Comparison of ENCODE assay signal across 8 mouse cellular contexts in genomic region chr14:30888271-30888732, GRCm38 (mm10). TPM values are rescaled to one million over a fixed set of nuclear protein-coding genes. Genes with fewer than 3 reads are reported as not detected.
A peak's percentile ranks its signal among the peaks of the same experiment; 100 is the strongest.
DNase-seq lines count a peak whose midpoint lies in the region; ATAC-seq and TF ChIP-seq lines count a peak whose summit lies in the region.

No protein-coding gene starts in this region.

- H3K4me1 ChIP-seq in hindbrain, embryonic 10.5 days (replicated peaks), result peaks cover 8% of the 10 kb centered on the region
- no peaks in the 10 kb centered on the region for H3K4me1 ChIP-seq in hindbrain, embryonic 11.5 days (replicated peaks; ENCODE audit: control insufficient read depth, insufficient read depth, low read length)
- no peaks in the 10 kb centered on the region for H3K4me1 ChIP-seq in embryonic facial prominence, embryonic 11.5 days (ENCODE audit: control insufficient read depth, insufficient read depth, low read length)
- peaks cover 6% of the 10 kb centered on the region for H3K4me1 ChIP-seq in intestine, embryonic 15.5 days (replicated peaks)
- peaks cover 8% of the 10 kb centered on the region for H3K4me1 ChIP-seq in liver, postnatal 0 days (ENCODE audit: insufficient read depth)
- 0 out of 2 replicates have a peak, but pooled peaks cover 5% of the 10 kb centered on the region for H3K4me1 ChIP-seq in thymus, adult 2 months (replicated peaks; ENCODE audit: control insufficient read depth, insufficient read depth, low read length)

- no peak overlapping the region for H3K4me3 ChIP-seq in hindbrain, embryonic 10.5 days
- no peak overlapping the region for H3K4me3 ChIP-seq in hindbrain, embryonic 11.5 days (ENCODE audit: low read depth, low read length)
- H3K4me3 ChIP-seq in embryonic facial prominence, embryonic 11.5 days (ENCODE audit: low read depth, low read length), result no peak overlapping the region
- no peak overlapping the region for H3K4me3 ChIP-seq in intestine, embryonic 15.5 days (replicated peaks)
- peak overlapping the region; percentile 41 for H3K4me3 ChIP-seq in liver, postnatal 0 days (ENCODE audit: low read depth, low read length)
- no peak overlapping the region for H3K4me3 ChIP-seq in thymus, adult 2 months (ENCODE audit: control insufficient read depth, insufficient read depth, low read length)

- H3K9me3 ChIP-seq in hindbrain, embryonic 10.5 days, result no peaks in the 10 kb centered on the region
- no peaks in the 10 kb centered on the region for H3K9me3 ChIP-seq in hindbrain, embryonic 11.5 days (ENCODE audit: control insufficient read depth, low read length)
- H3K9me3 ChIP-seq in embryonic facial prominence, embryonic 11.5 days (replicated peaks; ENCODE audit: control insufficient read depth, low read length), result no peaks in the 10 kb centered on the region
- no peaks in the 10 kb centered on the region for H3K9me3 ChIP-seq in intestine, embryonic 15.5 days
- no peaks in the 10 kb centered on the region for H3K9me3 ChIP-seq in liver, postnatal 0 days (ENCODE audit: low read length)

- no peak for DNase-seq in hindbrain, embryonic 10.5 days (ENCODE audit: low spot score)
- no peak for DNase-seq in hindbrain, embryonic 11.5 days (ENCODE audit: low spot score)
- peak; percentile 83 for DNase-seq in NIH3T3 (ENCODE audit: low read depth)
- DNase-seq in embryonic facial prominence, embryonic 11.5 days (ENCODE audit: low spot score), result peak; percentile 38
- peak; percentile 78 for DNase-seq in liver, postnatal 0 days
- DNase-seq in T-cell, adult 2 months (ENCODE audit: low spot score), result no peak
- no peak for DNase-seq in thymus, adult 2 months

- peak; percentile 73 for TF ChIP-seq CTCF in liver, postnatal 0 days (IDR thresholded peaks at IDR 0.05; ENCODE audit: low read depth)
- no peak for TF ChIP-seq CTCF in thymus, adult 2 months (IDR thresholded peaks at IDR 0.05; ENCODE audit: borderline replicate concordance, control insufficient read depth, extremely low read depth, insufficient read depth, low read length, poor library complexity)

- no peak for TF ChIP-seq POLR2A in thymus, adult 2 months (IDR thresholded peaks at IDR 0.05; ENCODE audit: control insufficient read depth, extremely low read depth, insufficient read depth, low read length, poor library complexity)

- ATAC-seq in hindbrain, embryonic 11.5 days (ENCODE audit: low FRiP score), result no peak
- ATAC-seq in embryonic facial prominence, embryonic 11.5 days (replicated peaks; ENCODE audit: insufficient number of reproducible peaks, low FRiP score, low TSS enrichment, low read depth), result no peak
- ATAC-seq in intestine, embryonic 15.5 days, result peak; percentile 73
- ATAC-seq in liver, postnatal 0 days, result peak; percentile 75

- no peak for TF ChIP-seq EP300 in liver, postnatal 0 days (IDR thresholded peaks at IDR 0.05; ENCODE audit: low read depth)

- H3K9ac ChIP-seq in hindbrain, embryonic 11.5 days (ENCODE audit: low read depth, low read length), result no peak overlapping the region
- no peak overlapping the region for H3K9ac ChIP-seq in embryonic facial prominence, embryonic 11.5 days (replicated peaks; ENCODE audit: low read length)
- no peak overlapping the region for H3K9ac ChIP-seq in intestine, embryonic 15.5 days
- 0 out of 2 replicates have a peak overlapping the region, but pooled peaks have one; percentile 37 for H3K9ac ChIP-seq in liver, postnatal 0 days (replicated peaks)

- H3K27me3 ChIP-seq in hindbrain, embryonic 10.5 days (ENCODE audit: insufficient read depth, poor library complexity, severe bottlenecking), result no peaks in the 10 kb centered on the region
- H3K27me3 ChIP-seq in hindbrain, embryonic 11.5 days (ENCODE audit: control insufficient read depth, insufficient read depth, low read length), result no peaks in the 10 kb centered on the region
- H3K27me3 ChIP-seq in embryonic facial prominence, embryonic 11.5 days (ENCODE audit: control insufficient read depth, insufficient read depth, low read length), result no peaks in the 10 kb centered on the region
- no peaks in the 10 kb centered on the region for H3K27me3 ChIP-seq in intestine, embryonic 15.5 days (replicated peaks)
- H3K27me3 ChIP-seq in liver, postnatal 0 days (ENCODE audit: insufficient read depth, low read length), result no peaks in the 10 kb centered on the region
- H3K27me3 ChIP-seq in thymus, adult 2 months (ENCODE audit: control insufficient read depth, insufficient read depth, low read length), result no peaks in the 10 kb centered on the region

- H3K4me2 ChIP-seq in hindbrain, embryonic 11.5 days (replicated peaks; ENCODE audit: low read depth, low read length), result no peak overlapping the region
- no peak overlapping the region for H3K4me2 ChIP-seq in embryonic facial prominence, embryonic 11.5 days (ENCODE audit: low read depth, low read length)
- H3K4me2 ChIP-seq in intestine, embryonic 15.5 days (replicated peaks), result peak overlapping the region; percentile 40
- H3K4me2 ChIP-seq in liver, postnatal 0 days (ENCODE audit: low read depth, low read length), result peak overlapping the region; percentile 66

- 30% methylated on average over 9 of the region's 9 CpGs for WGBS in hindbrain, embryonic 10.5 days
- 24% methylated on average over 9 of the region's 9 CpGs for WGBS in hindbrain, embryonic 11.5 days
- 20% methylated on average over 8 of the region's 9 CpGs for WGBS in embryonic facial prominence, embryonic 11.5 days
- WGBS in intestine, embryonic 15.5 days, result 5% methylated on average over 9 of the region's 9 CpGs
- 8% methylated on average over 9 of the region's 9 CpGs for WGBS in liver, postnatal 0 days (ENCODE audit: insufficient replicate concordance)
- WGBS in thymus, adult 2 months, result 16% methylated on average over 9 of the region's 9 CpGs

- H3K36me3 ChIP-seq in hindbrain, embryonic 10.5 days, result no peaks in the 10 kb centered on the region
- no peaks in the 10 kb centered on the region for H3K36me3 ChIP-seq in hindbrain, embryonic 11.5 days (ENCODE audit: control insufficient read depth, insufficient read depth, low read length)
- H3K36me3 ChIP-seq in embryonic facial prominence, embryonic 11.5 days (replicated peaks; ENCODE audit: control insufficient read depth, insufficient read depth, low read depth, low read length), result no peaks in the 10 kb centered on the region
- no peaks in the 10 kb centered on the region for H3K36me3 ChIP-seq in intestine, embryonic 15.5 days
- H3K36me3 ChIP-seq in liver, postnatal 0 days (replicated peaks; ENCODE audit: insufficient read depth, low read length), result no peaks in the 10 kb centered on the region
- H3K36me3 ChIP-seq in thymus, adult 2 months (ENCODE audit: control insufficient read depth, insufficient read depth, low read length), result no peaks in the 10 kb centered on the region

- H3K27ac ChIP-seq in hindbrain, embryonic 10.5 days, result peak overlapping the region; percentile 50
- H3K27ac ChIP-seq in hindbrain, embryonic 11.5 days (ENCODE audit: low read depth, low read length), result no peak overlapping the region
- no peak overlapping the region for H3K27ac ChIP-seq in embryonic facial prominence, embryonic 11.5 days (replicated peaks; ENCODE audit: low read depth, low read length)
- H3K27ac ChIP-seq in intestine, embryonic 15.5 days, result no peak overlapping the region
- H3K27ac ChIP-seq in liver, postnatal 0 days (ENCODE audit: low read depth), result peak overlapping the region; percentile 78
- no peak overlapping the region for H3K27ac ChIP-seq in thymus, adult 2 months (ENCODE audit: control insufficient read depth, insufficient read depth, low read length)

RNA-seq across cellular contexts. Expression of gene Itih4, which starts 2.0 kb away (rescaled TPM):
- polyA plus RNA-seq in hindbrain, embryonic 10.5 days (2016; fragmentation: Nextera tagmentation; extraction: Ambion mirVana), result not detected in 2 replicates
- polyA plus RNA-seq in hindbrain, embryonic 11.5 days (2014; fragmentation: Nextera tagmentation; extraction: Ambion mirVana), result not detected in 2 replicates
- polyA plus RNA-seq in embryonic facial prominence, embryonic 11.5 days (2014; fragmentation: Nextera tagmentation; extraction: Ambion mirVana), result not detected in 2 replicates
- polyA plus RNA-seq in intestine, embryonic 15.5 days (2015; fragmentation: Nextera tagmentation; extraction: Ambion mirVana), result 1.1 and 2.6 TPM in 2 replicates
- polyA plus RNA-seq in liver, postnatal 0 days (2015; fragmentation: Nextera tagmentation; extraction: Ambion mirVana), result 631 and 661 TPM in 2 replicates
- polyA plus RNA-seq in thymus, adult 2 months (2012; rRNA removed), result 1.4 and 3.6 TPM in 2 replicates

RNA-seq across cellular contexts. Expression of gene Mustn1, which starts 9.3 kb away (rescaled TPM):
- polyA plus RNA-seq in hindbrain, embryonic 10.5 days (2016; fragmentation: Nextera tagmentation; extraction: Ambion mirVana), result 0.29 and 0.39 TPM in 2 replicates
- polyA plus RNA-seq in hindbrain, embryonic 11.5 days (2014; fragmentation: Nextera tagmentation; extraction: Ambion mirVana), result 0.94 and 1.2 TPM in 2 replicates
- 0.57 and 0.95 TPM in 2 replicates for polyA plus RNA-seq in embryonic facial prominence, embryonic 11.5 days (2014; fragmentation: Nextera tagmentation; extraction: Ambion mirVana)
- polyA plus RNA-seq in intestine, embryonic 15.5 days (2015; fragmentation: Nextera tagmentation; extraction: Ambion mirVana), result 8.1 and 8.3 TPM in 2 replicates
- polyA plus RNA-seq in liver, postnatal 0 days (2015; fragmentation: Nextera tagmentation; extraction: Ambion mirVana), result 5.4 and 6.0 TPM in 2 replicates
- 3.1 TPM in 2 replicates for polyA plus RNA-seq in thymus, adult 2 months (2012; rRNA removed)

RNA-seq across cellular contexts. Expression of gene Itih3, which starts 35.3 kb away (rescaled TPM):
- 0.37 and 0.49 TPM in 2 replicates for polyA plus RNA-seq in hindbrain, embryonic 10.5 days (2016; fragmentation: Nextera tagmentation; extraction: Ambion mirVana)
- 0.27 TPM in 1 of 2 replicates, not detected in the other for polyA plus RNA-seq in hindbrain, embryonic 11.5 days (2014; fragmentation: Nextera tagmentation; extraction: Ambion mirVana)
- 0.28 and 0.32 TPM in 2 replicates for polyA plus RNA-seq in embryonic facial prominence, embryonic 11.5 days (2014; fragmentation: Nextera tagmentation; extraction: Ambion mirVana)
- polyA plus RNA-seq in intestine, embryonic 15.5 days (2015; fragmentation: Nextera tagmentation; extraction: Ambion mirVana), result 3.2 and 5.1 TPM in 2 replicates
- polyA plus RNA-seq in liver, postnatal 0 days (2015; fragmentation: Nextera tagmentation; extraction: Ambion mirVana), result 1,712 and 1,929 TPM in 2 replicates
- 0.19 and 0.66 TPM in 2 replicates for polyA plus RNA-seq in thymus, adult 2 months (2012; rRNA removed)

RNA-seq across cellular contexts. Expression of gene Itih1, which starts 54.8 kb away (rescaled TPM):
- not detected in 2 replicates for polyA plus RNA-seq in hindbrain, embryonic 10.5 days (2016; fragmentation: Nextera tagmentation; extraction: Ambion mirVana)
- polyA plus RNA-seq in hindbrain, embryonic 11.5 days (2014; fragmentation: Nextera tagmentation; extraction: Ambion mirVana), result not detected in 2 replicates
- not detected in 2 replicates for polyA plus RNA-seq in embryonic facial prominence, embryonic 11.5 days (2014; fragmentation: Nextera tagmentation; extraction: Ambion mirVana)
- 0.41 and 1.2 TPM in 2 replicates for polyA plus RNA-seq in intestine, embryonic 15.5 days (2015; fragmentation: Nextera tagmentation; extraction: Ambion mirVana)
- 173 and 210 TPM in 2 replicates for polyA plus RNA-seq in liver, postnatal 0 days (2015; fragmentation: Nextera tagmentation; extraction: Ambion mirVana)
- polyA plus RNA-seq in thymus, adult 2 months (2012; rRNA removed), result 0.09 and 0.97 TPM in 2 replicates

Comparison
In these comparisons a context has a peak if more than half of its experiments do, and no peak if none do; other contexts are left out.
1. H3K27ac ChIP-seq: peak in hindbrain, embryonic 10.5 days (single experiment) and liver, postnatal 0 days (single experiment); none in hindbrain, embryonic 11.5 days (single experiment), embryonic facial prominence, embryonic 11.5 days (single experiment), intestine, embryonic 15.5 days (single experiment) and thymus, adult 2 months (single experiment).
2. DNase-seq: peak in NIH3T3 (single experiment), embryonic facial prominence, embryonic 11.5 days (single experiment) and liver, postnatal 0 days (single experiment); none in hindbrain, embryonic 10.5 days (single experiment), hindbrain, embryonic 11.5 days (single experiment), T-cell, adult 2 months (single experiment) and thymus, adult 2 months (single experiment).
3. ATAC-seq: peak in intestine, embryonic 15.5 days (single experiment) and liver, postnatal 0 days (single experiment); none in hindbrain, embryonic 11.5 days (single experiment) and embryonic facial prominence, embryonic 11.5 days (single experiment).
4. H3K4me2 ChIP-seq: peak in intestine, embryonic 15.5 days (single experiment) and liver, postnatal 0 days (single experiment); none in hindbrain, embryonic 11.5 days (single experiment) and embryonic facial prominence, embryonic 11.5 days (single experiment).
5. RNA of gene Itih4, which starts 2.0 kb away (polyA plus RNA-seq): 631 to 661 TPM in liver, postnatal 0 days; 1.4 to 3.6 TPM in thymus, adult 2 months, 1.1 to 2.6 TPM in intestine, embryonic 15.5 days, not detected in hindbrain, embryonic 11.5 days, not detected in hindbrain, embryonic 10.5 days and not detected in embryonic facial prominence, embryonic 11.5 days; every median in the first group is over 100 times any median in the second.
6. RNA of gene Itih3, which starts 35.3 kb away (polyA plus RNA-seq): 1,712 to 1,929 TPM in liver, postnatal 0 days; 3.2 to 5.1 TPM in intestine, embryonic 15.5 days, 0.37 to 0.49 TPM in hindbrain, embryonic 10.5 days, 0.28 to 0.32 TPM in embryonic facial prominence, embryonic 11.5 days, 0.19 to 0.66 TPM in thymus, adult 2 months and 0.27 TPM in hindbrain, embryonic 11.5 days; every median in the first group is over 100 times any median in the second.